Mouse (Mus musculus) brain, embryonic 14.5 days (tissue): ENCODE results near the gene Rbbp4. TPM values are rescaled to one million over a fixed set of nuclear protein-coding genes. Genes with fewer than 3 reads are reported as not detected.

ENCODE experiments used
- DNase-seq: peaks from one replicate; pipeline ENCODE4 v3.0.0-alpha.2; 2011; ENCODE audit warnings: low read depth
- CTCF ChIP-seq: fragments of 200-500 bp; IDR thresholded peaks from 2 replicates; pipeline ENCODE4 v1.5.1; 2012; ENCODE audit warnings: inconsistent platforms, mild to moderate bottlenecking, moderate library complexity, borderline replicate concordance; ENCODE audit not compliant: insufficient read depth, insufficient read length; ENCODE audit errors: extremely low read depth
- POLR2A ChIP-seq: fragments of 200-500 bp; IDR thresholded peaks from 2 replicates; pipeline ENCODE4 v1.6.1; 2012; ENCODE audit warnings: mild to moderate bottlenecking, inconsistent platforms, borderline replicate concordance; ENCODE audit not compliant: poor library complexity, insufficient read depth, insufficient read length, severe bottlenecking; ENCODE audit errors: extremely low read depth
- polyA plus RNA-seq: library from polyadenylated mRNA; depleted of rRNA; stranded (reverse); fragments of >200 nt; gene quantifications from 2 replicates; pipeline ENCODE4 v1.2.3, GENCODE M21; 2012; rRNA removed

The Rbbp4 gene
- polyA plus RNA-seq, 1 experiment: 115 TPM

- TF ChIP-seq POLR2A: no peak
- no peak for TF ChIP-seq CTCF
These were observed 71.7 kb downstream of the Rbbp4 start for GRCm38 (mm10) chr4:129263225-129264021.

GRCm38 (mm10) chr4:129261196-129261595 lies 74.0 kb downstream of the Rbbp4 start, which contains the start of gene C77080:
C77080 (minus strand) TSS chr4:129261404.
- TF ChIP-seq POLR2A (no peak), CTCF (no peak)
- no peak for DNase-seq

More at GRCm38 (mm10) chr4:129263225-129264021, 71.7 kb downstream of the Rbbp4 start:
- peak; percentile 30 for DNase-seq

- DNase-seq: peak; percentile 29
These were observed 74.5 kb downstream of the Rbbp4 start for GRCm38 (mm10) chr4:129260678-129261077.

GRCm38 (mm10) chr4:129259101-129259500 lies 76.1 kb downstream of the Rbbp4 start:
- DNase-seq: no peak
- TF ChIP-seq POLR2A (no peak), CTCF (no peak)

More at GRCm38 (mm10) chr4:129260678-129261077, 74.5 kb downstream of the Rbbp4 start:
- no peak for TF ChIP-seq POLR2A
- no peak for TF ChIP-seq CTCF

Other genes starting within 250 kb of the Rbbp4 start
- 0.42 and 0.81 TPM in 2 replicates for gene Tmem54, start 229.8 kb downstream of the Rbbp4 start, polyA plus RNA-seq
- 50.3 and 57.2 TPM in 2 replicates for gene Hpca, start 213.3 kb downstream of the Rbbp4 start, polyA plus RNA-seq
- gene Fndc5, start 198.4 kb downstream of the Rbbp4 start, polyA plus RNA-seq: 4.4 and 7.4 TPM in 2 replicates
- 38.3 and 42.0 TPM in 2 replicates for gene S100pbp, start 145.6 kb downstream of the Rbbp4 start, polyA plus RNA-seq
- gene Yars, start 145.6 kb downstream of the Rbbp4 start, polyA plus RNA-seq: 54.5 and 68.4 TPM in 2 replicates
- gene C77080, start 74.0 kb downstream of the Rbbp4 start, polyA plus RNA-seq: 12.2 and 15.9 TPM in 2 replicates
- 0.44 and 1.1 TPM in 2 replicates for gene Sync, start 47.8 kb downstream of the Rbbp4 start, polyA plus RNA-seq
- 17.9 and 23.8 TPM in 2 replicates for gene Zbtb8os, start 325 bp upstream of the Rbbp4 start, polyA plus RNA-seq
- 19.5 and 23.1 TPM in 2 replicates for gene Zbtb8a, start 42.7 kb upstream of the Rbbp4 start, polyA plus RNA-seq
- gene Zbtb8b, start 105.5 kb upstream of the Rbbp4 start, polyA plus RNA-seq: 5.6 and 10.2 TPM in 2 replicates
- gene Bsdc1, start 126.2 kb upstream of the Rbbp4 start, polyA plus RNA-seq: 17.5 and 29.2 TPM in 2 replicates
- 0.14 and 0.18 TPM in 2 replicates for gene Tssk3, start 155.7 kb upstream of the Rbbp4 start, polyA plus RNA-seq
- 0.18 and 0.26 TPM in 2 replicates for gene Fam229a, start 155.8 kb upstream of the Rbbp4 start, polyA plus RNA-seq
- gene Marcksl1, start 178.2 kb upstream of the Rbbp4 start, polyA plus RNA-seq: 1,642 and 1,750 TPM in 2 replicates
- gene Hdac1, start 207.3 kb upstream of the Rbbp4 start, polyA plus RNA-seq: 110 and 142 TPM in 2 replicates
- 9.0 and 9.9 TPM in 2 replicates for gene Lck, start 238.3 kb upstream of the Rbbp4 start, polyA plus RNA-seq
- 0.63 and 0.82 TPM in 2 replicates for gene Fam167b, start 243.2 kb upstream of the Rbbp4 start, polyA plus RNA-seq